Mouse (Mus musculus) fat pad, adult 2 months (tissue): Measurements from ENCODE around the gene Csrnp2.
A peak's percentile ranks its signal among the peaks of the same experiment; 100 is the strongest.

ENCODE experiments used
- DNase-seq: peaks from one replicate; pipeline ENCODE4 v3.0.0-alpha.2; 2011; ENCODE audit warnings: low read depth, low spot score; ENCODE audit errors: extremely low read depth

Csrnp2 gene

DNA sequence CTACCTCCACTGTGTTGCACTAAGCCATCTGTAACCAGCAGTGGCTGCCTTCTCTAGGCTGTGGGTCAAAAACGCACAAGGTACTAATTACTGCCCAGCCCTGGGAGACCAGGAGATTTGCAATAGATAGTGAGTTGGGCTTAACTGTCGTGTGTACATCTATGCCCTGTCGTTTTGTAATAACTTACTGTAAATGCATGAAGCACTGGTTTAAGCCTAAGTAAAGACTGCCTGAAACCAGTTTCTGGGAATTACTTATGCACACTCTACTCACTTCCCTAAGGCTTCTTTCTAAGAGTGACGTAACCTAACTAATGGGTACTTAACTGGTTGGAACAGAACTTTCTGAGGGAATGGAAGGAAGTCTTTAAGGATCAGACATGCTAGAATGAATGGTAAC lies 16.4 kb downstream of the Csrnp2 start:
- peak; percentile 71 for DNase-seq

DNA sequence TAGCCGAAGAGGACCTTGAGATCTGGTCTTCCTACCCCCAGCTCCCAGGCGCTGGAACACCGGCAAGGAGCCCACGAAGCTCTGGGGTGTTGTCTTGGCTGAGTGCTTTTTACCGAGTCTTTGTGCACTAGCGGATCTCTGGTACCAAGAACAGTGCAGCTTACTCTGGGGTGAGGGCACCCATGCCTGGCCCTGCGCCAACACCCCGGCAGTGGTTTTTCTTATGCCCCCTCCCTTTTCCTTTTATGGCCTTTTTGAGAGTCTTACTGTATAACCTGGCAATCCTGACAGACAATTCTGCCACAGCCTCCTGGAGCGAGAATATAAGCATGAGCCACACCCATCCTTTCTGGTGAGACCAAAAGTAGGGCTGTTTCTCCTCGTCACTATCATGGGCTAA lies 16.9 kb downstream of the Csrnp2 start:
- no peak for DNase-seq

DNA sequence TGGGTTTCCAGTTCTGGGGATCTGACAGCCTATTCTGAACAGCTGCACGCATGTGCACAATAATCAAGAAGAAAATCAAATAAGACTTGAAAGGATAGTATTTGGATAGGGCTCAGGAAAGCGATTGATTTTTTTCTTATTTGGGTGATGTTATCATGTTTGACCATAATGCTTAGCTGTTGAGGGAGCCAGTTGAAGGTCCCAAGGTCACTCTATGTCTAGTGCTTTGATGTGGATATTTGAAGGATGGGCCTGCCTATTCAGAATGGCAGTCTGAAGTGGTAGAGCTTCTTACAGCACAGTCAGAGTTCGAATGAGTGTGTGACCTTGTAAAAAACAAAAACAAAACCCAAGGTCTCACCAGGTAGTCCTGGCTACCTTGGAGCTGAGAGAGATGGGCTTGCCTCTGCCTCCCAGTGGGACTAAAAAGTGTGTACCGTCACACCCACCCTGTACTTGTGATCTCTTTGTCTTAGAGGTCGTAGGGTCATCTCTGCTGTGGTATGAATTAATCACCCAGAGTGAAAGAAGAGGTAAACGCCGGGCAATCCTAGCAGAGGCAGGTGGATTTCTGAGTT lies 21.3 kb downstream of the Csrnp2 start:
- no peak for DNase-seq

DNA sequence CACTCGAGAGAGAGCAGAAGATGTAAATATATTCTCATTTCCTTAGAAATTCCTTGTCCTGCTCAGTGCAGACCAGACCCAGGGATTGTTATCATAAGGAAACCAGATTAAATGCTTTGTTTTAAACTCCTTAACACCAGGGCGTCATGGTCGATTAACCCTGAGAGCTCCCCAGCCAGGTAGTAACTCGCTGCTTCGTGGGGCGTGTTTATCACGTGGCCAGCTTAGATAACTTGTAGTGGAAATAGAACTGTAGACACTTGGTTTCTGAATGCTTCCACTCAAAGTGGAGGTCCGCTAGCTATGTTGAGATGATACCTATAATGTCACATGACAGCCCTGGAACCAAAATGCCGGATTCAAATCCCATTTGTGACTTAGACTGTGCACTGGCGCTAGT lies 25.3 kb downstream of the Csrnp2 start:
- no peak for DNase-seq

DNA sequence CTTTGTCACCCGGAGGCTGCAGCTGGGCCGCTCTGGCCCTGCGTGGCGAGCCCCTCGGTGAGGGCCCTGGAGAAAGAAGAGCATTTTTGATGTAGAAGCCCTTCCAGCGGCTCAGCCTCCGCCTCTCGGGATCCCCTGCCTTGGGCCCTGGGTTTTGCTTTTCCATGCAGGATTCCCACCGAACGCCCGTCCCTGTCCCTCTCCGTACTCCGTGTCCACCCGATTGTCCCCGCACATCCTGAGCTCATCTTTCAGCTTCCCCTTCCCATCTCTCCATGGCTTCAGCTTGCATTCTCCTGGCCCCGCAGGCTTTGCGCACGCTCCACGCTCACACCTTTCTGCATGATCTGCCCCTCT lies 26.1 kb downstream of the Csrnp2 start:
- DNase-seq, result no peak

DNA sequence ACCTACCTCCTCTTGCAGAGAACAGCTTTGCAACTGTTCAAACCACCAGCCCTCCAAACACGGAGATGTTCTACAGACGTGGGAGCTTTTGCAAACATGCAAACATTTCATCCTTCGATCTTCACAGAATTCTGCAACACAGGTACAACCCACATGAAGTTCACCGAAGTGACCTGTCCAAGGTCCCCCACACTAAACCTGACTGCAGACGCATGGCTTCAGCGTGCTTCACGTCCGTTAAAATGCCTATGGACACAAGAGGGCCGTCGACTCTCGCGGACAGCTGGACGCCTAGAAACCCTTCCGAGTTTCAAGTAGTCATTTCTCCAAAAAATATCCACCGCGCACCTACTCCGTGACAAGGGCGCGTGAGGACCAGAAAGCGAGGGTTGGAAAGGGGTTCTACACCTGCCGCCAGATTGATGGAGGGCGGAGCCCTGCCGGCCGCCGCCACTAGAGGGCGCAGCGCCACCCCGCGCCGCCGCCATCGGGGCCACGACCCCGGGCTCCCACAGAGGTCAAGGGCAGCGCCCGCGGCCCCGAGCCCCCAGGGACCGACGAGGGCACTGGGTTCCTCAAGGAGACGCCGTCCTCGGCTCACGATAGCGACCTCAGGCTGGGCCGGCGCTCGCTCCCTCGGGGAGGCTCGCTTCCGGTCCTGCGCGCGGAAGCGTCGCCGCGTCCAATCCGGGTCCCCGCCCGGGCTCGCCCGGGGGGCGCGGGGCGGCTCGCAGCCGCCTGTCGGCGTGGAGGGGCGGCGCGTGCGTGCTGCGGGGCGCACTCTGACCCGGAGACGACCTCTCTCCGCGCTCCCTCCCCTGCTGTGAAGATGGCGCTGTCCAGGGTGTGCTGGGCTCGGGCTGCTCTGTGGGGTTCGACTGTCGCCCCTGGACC lies 26.7 kb downstream of the Csrnp2 start, which contains the start of gene Letmd1:
Gene Letmd1, plus strand, starts transcription at position 729 of the 894 bp plus-strand sequence.
- no peak for DNase-seq

DNA sequence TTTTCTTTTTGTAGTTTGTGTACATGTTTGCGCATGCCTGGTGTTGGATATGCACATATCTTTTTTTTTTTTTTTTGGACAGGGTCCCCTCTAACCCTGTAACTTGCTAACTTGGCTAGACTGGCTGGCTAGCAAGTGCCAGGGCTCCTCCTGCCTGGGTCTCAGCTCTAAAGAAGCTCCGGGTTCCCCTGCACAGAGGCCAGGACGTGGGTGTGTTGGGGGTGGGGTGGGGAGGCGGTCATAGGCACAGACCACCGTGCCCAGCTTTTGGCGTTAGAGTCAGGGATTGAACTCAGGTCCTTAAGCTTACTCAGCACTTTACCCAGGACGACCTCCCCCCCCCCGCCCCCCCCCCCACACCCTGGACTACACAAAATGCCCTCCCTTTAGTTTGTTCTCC lies 27.6 kb downstream of the Csrnp2 start:
- no peak for DNase-seq

DNA sequence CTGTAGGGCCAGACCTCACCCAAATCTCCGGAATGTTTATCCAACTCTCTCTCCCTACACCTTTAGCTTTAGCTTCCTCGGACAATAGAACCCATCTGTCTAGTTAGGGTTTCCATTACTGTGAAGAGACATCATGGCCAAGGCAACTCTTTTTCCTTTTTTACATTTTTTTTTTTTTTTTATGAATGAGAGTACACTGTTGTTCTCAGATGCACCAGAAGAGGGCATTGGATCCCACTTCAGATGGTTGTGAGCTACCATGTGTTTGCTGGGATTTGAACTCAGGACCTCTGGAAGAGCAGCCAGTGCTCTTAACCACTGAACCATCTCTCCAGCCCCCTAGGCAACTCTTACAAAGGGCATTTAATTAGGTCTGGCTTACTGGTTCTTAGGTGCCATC lies 29.9 kb downstream of the Csrnp2 start:
- no peak for DNase-seq

DNA sequence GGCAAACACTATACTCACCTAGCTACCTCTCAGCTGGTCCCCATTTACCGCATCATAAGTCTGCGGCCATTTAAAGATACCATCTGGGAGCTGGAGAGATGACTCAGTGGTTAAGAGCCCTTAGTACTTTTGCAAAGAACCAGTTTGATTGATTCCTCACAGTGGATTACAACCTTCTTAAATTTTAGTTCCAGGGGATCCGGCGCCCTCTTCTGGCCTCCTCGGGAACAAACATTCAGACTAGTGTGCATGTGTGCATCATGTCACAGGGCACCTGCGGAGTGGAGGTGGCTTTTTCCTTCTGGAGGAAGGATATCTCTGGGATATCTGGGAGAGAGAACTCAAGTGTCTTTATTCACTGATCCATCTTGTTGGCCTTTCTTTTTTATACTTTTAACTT lies 31.6 kb downstream of the Csrnp2 start:
- DNase-seq, result no peak

DNA sequence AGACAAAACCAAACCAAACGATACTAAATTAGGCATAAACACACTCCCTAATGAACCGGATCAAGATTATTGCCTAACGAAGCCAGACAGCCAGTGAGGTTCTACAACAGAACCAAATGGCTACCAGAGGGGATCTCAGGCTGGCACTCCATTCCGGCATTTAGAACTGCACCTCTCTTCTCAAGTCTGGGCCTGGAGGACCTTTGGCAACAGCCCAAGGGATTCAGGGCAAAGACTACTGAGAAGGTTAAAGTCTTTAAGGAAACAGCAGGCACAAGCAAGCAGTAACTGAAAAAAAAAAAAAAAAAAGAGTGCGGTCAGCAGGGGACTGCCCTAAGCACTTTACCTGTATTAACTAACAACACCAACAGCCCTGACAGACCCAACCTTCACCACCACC lies 33.2 kb downstream of the Csrnp2 start:
- DNase-seq, result no peak

DNA sequence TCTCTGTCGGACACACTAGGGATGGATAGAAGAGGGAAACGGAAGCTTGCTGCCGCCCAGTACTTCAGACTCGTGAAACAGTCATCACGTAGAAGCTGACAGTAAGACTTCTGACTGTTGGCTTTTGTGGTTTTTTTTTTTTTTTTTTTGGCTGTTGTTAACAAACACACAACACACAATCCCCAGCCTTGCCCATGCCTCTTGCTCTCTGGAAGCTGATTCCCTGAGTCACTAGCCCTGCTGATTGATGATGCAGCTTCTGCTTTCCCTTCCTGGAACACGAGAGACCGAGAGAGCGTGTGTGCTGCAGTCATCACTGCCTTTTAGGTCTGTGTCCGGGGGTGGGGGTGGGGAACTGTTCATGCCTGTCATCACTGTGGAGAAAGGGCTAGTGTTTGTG lies 33.6 kb downstream of the Csrnp2 start:
- no peak for DNase-seq

DNA sequence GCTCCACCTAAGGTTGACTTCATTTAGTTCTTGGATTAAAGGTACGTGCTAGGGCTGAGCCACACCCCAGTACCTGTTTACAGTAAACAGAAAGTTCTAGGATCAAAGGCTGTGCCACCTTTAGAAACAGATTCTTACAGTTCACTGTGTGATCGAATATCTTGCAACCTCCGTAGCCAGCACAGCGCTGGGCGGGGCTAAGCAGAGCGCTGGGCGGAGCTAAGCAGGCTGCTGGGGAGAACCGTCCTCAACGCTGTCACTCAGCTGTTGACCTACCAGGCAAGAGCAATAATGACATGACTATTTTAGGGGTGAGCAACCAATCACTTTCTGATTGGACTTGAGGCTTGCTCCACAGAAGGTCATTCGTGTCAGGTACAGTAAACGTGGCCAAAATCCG lies 34.3 kb downstream of the Csrnp2 start:
- no peak for DNase-seq

DNA sequence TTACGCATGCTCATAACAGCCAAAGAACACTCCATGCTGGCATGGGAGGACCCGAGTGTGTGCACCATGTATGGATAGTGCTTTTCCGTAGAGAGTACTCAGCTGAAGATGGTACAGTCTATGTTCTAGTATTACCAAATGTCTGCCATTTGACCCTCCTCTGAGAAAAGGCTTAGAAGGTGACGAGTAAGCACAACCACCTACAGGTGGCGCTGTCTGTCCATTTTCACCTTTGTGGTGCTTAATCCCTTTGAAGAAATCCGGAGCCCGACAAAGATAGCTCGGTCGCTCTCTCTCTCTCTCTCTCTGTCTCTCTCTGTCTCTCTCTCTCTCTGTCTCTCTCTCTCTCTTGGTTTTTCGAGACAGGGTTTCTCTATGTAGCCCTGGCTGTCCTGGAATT lies 37.2 kb downstream of the Csrnp2 start:
- DNase-seq, result no peak

DNA sequence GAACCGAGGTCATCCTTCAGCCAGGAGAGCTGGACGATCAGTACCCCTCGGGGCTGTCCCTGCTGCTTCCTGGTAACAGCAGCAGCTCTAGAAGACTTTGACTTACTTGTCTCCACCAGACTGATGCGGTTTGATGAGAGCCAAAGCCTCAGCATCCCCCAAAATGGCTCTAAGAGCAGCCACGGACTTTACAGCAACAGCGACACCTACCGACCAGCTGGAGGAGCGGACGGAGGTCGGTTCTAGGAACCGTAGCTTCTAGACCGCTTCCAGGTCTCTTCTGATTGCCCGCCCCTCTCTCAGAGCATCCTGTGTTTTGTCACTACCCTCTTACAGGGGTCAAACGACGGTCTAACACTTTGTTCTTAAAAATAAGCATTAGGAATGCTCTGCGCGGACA lies 37.9 kb downstream of the Csrnp2 start:
- DNase-seq, result no peak

DNA sequence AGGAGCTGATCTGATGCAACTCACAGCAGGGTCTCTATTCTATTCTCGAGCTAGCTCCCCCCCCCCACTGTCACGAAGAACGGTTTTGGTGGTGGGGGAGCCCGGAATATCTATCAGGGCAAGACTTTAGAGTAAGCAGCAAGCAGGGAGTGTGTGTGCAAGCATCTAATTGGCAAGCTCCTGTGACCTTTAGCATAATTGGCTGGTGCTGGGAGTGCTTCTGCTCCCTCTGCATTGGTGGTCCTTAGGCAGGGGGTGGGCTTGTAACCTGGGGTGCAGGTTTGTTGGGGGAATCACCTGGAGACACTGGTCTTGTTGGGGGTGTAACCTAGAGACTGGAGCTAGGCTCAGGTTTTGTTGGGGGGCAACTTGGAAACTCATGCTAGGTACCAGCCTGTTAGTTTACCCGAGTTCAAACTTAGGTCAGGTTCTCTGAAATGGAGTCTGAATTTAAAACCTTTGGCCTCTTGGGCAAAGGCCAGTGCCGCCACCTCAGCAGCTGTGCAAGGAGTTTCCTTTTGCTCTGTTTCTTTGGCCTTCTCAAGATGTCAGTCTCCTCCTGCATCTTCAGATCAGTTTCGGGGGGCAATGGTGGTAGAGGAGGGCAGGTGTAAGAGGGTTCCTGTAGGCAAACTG lies 38.8 kb downstream of the Csrnp2 start:
- DNase-seq, result no peak

DNA sequence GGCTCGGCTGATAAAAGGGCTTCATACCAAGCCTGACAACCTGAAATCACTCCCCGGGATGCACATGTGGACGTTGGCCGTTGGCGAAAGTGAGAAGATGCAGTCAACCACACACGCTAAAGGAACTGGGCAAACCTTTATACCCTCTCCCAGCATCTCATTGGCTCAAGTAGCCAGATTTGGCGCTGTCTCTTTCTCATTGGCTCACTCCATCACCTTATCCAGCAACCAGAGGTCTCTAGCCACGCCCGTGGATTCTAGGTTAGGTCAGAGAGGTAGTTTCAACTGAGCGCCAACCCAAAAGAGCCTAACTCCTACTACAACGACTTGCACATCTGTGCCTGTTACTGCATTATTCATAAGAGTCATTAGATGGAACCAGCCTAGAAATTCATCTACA lies 42.8 kb downstream of the Csrnp2 start:
- no peak for DNase-seq

DNA sequence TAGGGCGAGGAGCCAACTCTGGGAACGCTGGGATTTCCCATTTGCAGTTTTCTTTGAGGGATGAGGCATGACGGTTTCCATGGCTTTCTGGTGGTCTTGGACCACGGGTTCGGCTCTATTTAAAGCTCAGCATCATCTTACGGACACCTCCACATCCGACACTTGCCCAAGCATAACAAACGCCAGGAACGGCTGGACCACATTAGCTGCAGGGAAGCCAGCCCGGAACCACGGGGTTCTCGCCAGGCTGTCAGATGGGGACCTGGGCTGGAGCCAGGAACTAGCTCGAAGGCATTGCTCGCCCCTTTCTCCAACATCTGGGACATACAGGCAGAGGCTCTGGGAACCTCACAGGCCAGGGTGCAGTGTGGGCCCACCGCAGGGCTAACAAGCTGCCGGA lies 44.0 kb downstream of the Csrnp2 start:
- no peak for DNase-seq

DNA sequence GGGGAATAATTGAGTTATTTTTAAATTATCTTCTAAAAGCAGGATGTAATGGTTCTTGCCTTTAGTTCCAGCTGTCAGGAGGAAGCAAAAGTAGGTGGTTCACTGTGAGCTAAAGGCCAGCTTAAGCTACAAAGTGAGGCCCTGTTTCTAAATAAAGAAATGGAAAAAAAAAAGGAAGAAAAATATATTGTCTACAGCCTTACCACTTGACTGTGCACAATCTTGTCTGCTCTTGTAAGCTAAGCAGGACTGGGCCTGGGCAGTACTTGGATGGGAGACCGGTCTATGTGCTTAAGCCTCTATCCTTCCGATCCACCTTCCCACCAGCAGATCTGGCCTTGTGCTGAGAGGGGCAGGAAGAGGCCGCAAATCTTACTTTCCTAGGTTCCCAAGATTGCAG lies 45.8 kb downstream of the Csrnp2 start:
- no peak for DNase-seq

DNA sequence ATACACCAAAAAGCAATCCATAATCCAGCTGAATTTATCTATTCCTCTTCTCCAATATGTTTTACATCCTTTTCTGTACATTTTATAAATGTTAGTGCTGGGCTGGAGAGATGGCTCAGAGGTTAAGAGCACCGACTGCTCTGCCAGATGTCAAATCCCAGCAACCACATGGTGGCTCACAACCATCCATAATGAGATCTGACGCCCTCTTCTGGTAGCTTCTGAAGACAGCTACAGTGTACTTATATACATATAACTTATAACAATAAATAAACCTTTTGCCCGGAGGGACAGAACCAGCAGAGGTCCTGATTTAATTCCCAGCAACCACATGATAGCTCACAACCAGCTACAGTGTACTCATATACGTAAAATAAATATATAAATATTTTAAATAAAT lies 46.7 kb downstream of the Csrnp2 start:
- no peak for DNase-seq

DNA sequence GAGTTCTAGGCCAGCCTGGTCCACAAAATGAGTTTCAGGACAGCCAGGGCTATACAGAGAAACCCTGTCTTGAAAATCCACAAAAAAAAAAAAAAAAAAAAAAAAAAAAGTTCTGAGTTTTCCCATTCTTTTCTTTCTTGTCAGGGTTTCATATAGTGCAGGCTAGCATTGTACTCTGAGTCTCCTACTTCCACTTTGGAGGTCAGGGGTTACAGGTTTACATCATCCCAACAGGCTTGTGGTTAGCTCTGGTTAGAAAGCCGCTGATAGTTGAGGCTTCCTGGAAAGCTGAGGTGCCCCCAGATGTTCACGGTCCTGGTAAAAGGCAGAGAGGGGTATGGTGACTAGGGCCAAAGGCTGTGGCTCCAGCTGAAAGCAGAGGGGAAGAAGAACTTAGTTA lies 48.4 kb downstream of the Csrnp2 start:
- no peak for DNase-seq

DNA sequence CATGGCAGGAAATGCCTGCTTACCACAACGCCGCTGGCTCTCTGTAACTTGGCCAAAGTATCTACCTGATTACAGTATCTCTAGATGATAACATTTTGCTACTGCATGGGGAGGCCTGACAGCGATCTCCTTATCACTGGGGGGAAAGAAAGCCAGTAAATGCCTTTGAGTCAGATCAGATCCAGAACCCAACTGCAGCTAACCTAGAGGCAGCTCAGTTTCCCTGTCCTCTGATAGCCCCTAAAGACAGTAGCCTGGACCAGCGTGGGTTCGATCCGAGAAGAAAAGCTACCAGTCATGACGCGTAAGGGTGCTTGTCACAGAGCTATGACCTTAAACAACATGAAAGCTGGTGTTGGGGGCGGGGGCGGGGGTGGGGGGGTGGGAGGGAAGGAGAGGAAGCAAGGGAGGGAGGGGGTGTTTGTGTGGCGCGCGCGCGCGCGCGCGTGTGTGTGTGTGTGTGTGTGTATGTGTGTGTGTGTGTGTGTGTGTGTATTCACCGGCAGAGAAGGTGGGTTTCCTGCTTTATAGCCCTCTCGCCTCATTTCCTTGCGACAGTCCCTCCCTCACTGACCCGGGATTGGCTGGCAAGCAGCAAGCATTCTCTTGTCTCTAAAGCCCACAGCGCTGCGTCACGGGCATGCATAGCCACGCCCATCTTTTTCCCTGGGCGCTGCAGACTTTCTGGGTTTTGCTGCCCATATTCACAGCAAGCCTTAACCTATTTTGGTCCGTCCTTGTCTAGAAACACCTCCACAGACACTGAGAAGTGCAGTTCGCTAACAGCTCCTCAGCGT lies 52.0 kb downstream of the Csrnp2 start:
- no peak for DNase-seq

DNA sequence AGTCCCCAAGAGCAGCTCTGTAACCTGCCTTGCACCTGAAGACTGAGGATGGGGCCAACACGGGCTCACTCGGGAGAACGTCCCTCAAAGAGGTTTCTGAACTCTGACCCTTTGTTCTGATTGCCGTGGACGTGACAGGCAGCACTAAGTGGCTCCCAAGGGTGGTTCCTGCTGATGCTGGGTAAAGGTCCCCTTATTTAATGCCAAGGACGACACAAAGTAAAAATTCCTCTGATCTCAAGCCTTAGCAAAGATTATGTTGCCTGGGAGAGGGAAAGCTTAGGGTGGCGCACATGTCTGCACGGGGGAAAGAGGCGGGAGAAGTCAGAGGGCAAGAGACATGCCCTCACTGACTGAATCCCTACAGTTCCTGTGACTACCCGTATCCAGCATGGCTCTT lies 58.8 kb downstream of the Csrnp2 start:
- no peak for DNase-seq
